Mouse (Mus musculus): ENCODE measurements around the gene Frmd5. TPM values are rescaled to one million over a fixed set of nuclear protein-coding genes. Genes with fewer than 3 reads are reported as not detected.

The Frmd5 gene
- total RNA-seq, 4 experiments from 2014 or later: 86.6 to 189 (median 156) TPM

DNA sequence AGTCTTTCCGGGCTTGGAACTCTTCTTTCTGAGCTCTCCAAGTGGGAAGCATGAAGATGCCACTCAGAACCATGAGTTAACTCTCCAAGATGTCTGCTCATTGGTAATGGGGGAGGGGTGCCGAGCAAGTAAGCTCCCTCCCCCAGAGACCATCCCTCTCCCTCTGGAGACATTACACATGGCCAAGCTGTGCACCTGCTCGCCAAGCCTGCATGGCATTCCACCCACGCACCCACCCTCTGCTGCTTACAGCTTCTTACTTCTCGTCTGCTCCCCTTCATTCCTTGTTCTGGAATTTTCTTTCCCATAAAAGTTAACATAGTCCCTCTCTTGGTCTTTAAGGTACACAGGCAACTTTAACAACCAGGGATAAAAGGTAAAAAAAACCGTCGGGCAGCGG, 123.3 kb downstream of the Frmd5 start:
- DNase-seq (ENCODE audit: low spot score): no peak

DNA sequence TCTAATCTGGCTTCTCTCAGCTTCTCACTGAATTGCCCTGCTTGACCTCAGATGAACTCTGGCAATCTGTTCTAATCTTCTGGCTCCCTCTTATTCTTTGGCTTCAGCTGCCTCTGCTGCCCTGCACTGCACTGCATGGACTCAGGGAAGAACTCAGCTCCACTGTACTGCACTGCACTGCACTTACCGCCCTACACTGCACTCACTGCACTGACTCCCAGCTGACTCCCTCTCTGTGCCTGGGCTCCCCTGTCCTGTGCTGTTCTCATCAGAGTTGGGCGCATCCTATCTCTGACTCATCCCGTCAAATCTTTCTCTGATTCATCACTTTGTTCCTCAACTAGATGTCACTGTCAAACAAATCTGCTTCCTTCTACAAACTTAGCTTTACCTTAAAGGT, 124.5 kb downstream of the Frmd5 start:
- no peak for DNase-seq (ENCODE audit: low spot score)

DNA sequence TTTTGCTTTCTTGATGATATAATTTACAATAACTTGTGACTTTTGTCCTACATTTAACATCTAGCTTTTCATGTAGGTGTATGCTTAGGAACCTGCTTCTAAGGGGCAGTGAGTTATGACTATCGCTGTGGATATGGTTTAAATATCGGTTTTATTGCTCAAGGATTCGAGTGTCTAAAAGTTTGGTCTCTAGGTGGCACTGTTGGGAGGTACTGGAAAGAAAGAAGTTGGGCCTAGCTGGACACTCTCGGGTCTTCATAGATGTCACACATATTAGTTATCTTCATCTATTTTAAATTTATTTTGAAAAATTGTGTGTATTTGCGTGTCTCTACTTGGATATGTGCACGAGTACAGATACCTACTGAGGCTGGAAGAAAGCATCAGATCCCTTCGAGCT, 127.2 kb downstream of the Frmd5 start:
- no peak for DNase-seq (ENCODE audit: low spot score)

DNA sequence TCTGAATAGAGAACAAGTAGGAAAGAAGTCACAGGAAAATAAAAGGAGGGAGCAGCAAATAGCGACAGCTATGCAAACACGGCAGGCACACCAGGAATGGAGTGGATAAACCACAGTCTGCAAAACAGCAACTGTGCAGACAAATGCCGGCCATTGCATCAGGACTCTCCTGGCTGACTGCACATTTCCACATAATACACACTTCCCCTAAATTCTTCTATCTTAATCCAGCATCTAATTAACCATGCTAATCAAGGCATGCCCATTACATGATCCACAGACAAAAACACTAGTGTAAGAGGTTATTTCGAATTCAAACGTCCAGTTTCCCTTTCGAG, 129.3 kb downstream of the Frmd5 start:
- no peak for DNase-seq (ENCODE audit: low spot score)

DNA sequence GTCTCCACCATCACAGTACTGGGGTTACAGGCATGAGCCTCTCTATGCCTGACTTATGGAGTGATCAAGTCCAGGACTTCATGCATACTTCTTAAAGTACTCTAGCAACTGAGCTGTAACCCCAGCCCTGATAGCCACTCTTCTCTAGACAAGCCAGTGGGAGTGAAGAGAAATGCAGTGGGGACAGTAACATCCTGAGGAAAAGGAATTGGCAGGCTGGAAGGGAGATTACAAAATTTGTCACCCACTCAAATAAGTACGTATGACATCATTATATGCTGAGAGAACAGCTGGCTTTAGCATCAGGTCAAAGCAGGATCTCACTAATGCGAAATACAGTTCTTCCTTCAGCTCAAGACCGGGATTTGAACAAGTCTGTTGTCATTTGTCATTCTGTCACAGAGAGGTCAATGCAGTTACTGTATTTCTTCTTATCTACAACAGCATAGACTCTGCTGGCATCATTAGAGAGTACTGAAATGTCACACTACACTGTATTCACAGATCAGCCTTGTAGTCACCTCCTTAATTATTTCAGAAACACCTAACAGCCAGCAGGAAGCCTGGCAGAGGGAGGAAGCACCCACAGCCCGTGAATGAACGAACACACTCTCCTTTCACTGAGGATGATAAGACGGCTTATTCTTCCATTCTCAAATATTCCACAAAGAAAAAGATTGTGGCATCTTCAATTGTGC, 129.8 kb downstream of the Frmd5 start:
- peak; percentile 38 for DNase-seq (ENCODE audit: low spot score)

DNA sequence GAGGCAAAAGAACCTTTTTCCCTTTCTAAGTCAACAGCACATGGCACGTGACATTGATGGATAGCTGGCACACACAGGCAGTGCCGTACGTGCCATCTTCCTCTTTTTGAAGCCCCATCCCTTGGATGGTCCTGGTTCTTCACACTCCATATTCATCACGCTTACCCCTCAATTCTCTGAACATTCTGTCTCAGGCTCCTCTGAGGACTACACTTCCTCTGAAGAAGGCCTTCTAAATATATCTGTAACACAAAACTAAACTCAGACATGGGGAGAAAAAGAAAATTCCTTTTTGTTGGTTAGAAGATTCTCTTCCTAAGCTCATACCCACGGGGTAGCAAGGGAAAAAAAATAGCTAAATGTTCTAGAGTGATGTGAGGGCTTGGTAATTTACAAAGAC, 131.0 kb downstream of the Frmd5 start:
- no peak for DNase-seq (ENCODE audit: low spot score)

DNA sequence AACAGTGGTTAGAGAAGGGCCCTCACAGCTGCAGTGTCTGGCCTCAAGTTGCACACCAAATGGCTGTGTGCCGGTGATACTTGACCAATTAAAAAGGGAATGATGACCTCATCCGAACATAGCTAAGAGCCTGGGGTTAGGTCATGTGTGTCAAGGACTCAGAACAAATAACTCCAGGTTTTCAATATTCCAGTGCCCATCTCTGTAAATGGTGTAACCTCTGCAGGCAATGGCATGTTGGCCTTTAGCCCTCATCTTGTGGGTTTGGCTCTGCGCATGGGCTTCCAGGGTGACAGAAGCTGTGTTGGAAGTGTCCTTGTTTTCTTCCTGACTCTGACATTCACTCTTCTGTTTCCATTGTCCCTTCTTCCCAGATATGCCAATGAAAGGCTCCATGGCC, 131.8 kb downstream of the Frmd5 start:
- DNase-seq (ENCODE audit: low spot score): peak; percentile 39

DNA sequence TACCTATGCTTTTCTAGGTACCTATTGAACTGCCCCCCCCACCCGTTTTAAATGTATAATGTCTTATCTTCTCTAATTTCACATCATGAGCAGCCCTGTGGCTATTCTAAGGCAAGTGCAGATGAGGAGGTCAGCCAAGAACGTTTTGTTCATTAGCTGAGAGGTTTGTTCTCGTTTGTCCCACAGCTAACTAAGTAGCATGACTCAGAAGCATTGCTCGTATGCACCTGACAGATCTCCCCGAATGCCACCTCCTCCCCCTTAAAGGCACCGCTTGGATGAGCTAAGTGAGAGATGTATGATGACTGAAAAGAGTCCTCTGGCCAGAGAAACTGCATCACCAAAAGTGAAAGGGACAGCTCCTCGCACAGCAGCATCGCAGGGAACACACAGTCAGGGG, 132.7 kb downstream of the Frmd5 start:
- DNase-seq (ENCODE audit: low spot score): peak; percentile 75

DNA sequence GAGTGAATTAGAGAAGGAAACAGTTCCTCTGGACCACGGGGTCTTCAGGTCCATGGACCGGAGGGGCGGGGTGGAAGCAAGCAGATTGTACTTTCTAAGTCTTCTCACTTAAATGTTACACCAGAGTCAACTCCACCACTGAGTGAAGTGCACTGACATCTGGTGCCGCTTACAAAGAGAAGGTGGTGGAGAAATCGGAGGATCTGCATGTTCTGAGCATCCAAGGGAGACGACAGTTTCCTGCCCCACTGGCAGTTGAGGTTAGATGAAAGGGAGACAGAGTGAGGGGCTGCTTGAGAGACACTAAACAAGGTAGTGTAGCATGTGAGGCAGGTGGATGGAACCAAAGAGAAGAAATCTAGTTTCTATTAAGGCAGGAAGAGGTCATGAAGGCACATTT, 137.0 kb downstream of the Frmd5 start:
- no peak for DNase-seq (ENCODE audit: low spot score)

DNA sequence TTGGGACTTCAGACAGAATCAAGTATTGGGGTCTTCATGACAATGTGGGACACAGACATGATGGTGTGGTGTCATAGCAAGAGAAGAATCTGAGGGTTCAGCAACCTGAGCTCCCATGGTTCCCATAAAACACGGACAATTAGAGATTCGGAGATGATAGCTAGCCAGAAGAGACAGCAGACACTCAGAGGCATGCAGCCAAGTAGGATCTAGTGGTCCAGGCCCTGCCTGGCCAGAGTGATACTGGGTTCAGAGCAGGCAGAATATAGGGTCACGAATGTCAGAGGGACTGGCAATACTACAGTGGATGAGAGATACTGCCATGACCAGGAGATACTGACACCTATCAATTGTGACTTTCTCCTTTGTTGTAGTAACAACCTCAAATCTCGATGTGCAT, 138.6 kb downstream of the Frmd5 start:
- DNase-seq (ENCODE audit: low spot score): no peak

DNA sequence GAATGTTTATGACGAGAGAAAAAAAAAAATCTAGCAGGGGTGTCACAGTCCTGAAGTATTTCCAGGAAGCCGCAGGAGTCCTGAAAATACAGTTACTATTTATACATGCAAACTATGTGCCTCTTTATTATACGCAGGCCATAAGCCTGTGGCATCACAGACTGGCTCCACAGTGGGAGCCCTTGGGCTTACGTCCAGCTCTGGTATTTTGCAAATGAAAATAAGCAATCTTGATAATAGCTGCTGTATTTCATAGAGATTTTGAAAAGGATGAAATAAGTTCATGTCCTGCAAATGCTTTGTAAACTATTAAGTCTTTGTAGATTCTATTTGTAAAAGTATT, 145.8 kb downstream of the Frmd5 start:
- DNase-seq (ENCODE audit: low spot score): no peak

DNA sequence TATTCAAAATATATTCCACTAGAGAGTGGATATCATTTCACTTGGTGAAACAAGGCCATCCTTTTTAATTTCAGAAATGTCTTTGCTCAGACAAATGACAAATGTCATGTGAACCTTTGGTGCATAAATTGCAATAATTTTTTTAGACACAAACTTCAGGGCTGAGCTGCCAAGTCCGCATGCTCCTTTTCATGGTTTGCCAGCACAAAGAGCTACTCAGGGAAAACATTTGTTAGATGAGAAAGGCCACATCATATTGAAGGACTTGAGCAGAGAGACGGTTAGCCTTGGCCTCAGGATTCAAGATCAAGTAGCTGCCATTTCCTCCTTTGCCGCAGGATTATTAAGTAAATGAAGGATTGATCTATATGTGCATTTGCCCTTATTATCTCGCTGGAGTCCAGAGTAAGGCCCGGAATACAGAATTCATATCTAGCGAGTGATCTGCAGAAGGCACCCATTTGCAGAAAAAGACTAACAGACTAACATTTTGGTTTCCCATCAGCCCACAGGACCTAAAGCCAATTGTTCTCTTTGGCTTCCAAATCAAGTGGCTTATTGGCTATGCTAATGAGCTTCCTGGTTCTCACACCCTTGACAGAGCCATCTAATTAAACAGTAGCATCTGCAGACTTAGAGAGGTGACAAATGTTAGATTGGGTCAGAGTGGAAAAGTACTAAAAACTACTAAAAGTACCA, 146.3 kb downstream of the Frmd5 start:
- no peak for DNase-seq (ENCODE audit: low spot score)

DNA sequence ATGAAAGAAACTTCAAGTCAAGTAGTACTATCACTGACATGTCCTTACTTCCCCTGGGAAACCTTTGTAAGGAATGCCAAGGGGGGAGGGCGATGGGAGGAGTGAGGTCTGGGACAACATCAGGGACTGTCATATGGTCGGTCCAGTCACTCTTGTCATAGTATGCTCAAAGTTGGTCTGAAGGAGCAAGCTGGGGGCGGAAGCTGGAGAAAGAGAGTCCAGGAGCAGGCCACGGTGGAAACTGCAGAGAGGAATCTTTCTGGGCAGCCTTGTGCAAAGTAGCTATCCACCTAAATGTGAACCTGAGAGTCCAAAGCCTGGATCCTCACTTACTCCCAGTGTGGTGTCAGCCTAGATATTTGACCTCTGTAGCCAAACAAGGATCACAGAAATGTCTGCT, 147.5 kb downstream of the Frmd5 start:
- DNase-seq (ENCODE audit: low spot score): no peak

DNA sequence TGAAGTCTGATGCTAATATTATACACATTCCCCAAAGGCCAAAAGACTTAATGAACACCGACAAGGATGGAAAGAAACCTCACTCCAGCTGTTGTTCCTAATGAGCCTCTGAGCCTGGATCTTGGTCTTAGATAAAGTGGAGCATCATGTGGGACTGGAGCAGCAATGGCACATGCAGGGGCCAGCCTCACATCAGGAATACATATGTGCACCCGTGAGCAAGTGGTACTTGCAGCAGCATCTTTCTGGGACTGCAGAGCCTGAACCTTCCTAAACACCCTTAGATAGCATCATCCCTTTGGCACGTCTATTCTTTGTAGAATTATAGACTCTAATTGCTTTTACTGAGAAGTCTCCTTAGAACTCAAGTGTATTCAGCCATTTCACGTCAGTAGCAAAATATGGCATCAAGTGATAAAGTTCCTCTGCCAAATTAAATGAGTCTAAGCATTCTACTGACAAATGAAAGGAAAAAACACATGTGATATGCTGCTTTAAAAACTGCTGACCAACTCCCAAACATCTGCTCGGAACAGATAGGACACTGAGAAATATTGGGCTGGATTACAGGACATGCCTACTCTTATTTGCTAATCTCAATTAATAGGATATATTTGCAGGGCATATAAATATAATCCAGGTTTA, 148.6 kb downstream of the Frmd5 start:
- DNase-seq (ENCODE audit: low spot score): no peak

DNA sequence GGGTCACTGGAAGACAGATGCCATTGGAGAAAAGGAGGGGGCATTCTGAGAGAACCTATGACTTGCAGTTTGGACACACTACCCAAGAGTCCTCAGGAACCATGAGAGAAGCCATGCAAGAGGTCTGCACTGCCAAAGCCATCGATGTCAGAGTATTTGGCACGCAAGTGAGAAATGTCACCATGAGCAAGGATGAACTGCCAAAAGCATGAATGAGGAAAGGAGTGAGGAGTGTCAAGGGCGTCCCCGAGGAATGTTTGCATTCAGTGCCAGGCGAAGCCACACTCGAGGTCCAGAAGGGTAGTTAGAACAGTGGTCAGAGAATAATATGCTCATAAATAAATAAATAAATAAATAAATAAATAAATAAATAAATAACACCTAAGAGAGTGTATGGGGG, 150.9 kb downstream of the Frmd5 start:
- DNase-seq (ENCODE audit: low spot score): peak; percentile 37

DNA sequence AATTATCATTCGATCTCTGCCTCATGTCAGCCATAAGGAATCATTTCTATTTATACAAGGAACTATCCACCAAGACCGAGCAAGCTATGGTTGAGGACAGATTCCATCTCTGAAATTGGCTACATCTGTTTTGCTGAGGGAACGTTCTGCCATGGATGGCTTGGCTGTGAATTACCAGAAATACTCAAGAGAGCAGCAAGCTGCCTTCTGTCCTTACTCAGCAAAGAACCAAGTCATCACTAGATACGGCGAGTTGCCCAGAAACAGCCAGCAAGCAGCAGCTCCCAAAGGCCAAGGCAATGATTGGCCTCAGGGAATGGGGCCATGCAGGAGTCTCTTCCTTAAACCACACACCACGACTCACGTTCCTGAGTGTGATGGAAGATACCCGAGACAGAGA, 151.8 kb downstream of the Frmd5 start:
- peak; percentile 24 for DNase-seq (ENCODE audit: low spot score)

DNA sequence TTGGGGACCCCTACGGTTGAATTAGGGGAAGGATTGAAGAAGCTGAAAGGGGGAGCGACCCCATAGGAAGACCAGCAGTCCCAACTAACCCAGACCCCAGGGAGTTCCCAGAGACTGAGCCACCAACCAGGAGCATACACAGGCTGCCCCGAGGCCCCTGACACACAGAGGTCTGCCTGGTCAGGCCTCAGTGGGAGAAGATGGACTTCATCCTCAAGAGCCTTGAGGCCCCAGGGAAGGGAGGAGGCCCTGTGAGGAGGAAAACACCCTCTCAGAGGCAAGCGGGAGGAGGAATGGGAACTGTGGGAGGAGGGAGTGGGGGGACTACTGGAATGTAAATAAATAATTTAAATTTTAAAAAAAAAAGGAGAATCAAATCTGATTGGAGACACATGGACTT, 160.4 kb downstream of the Frmd5 start:
- DNase-seq (ENCODE audit: low spot score): no peak

DNA sequence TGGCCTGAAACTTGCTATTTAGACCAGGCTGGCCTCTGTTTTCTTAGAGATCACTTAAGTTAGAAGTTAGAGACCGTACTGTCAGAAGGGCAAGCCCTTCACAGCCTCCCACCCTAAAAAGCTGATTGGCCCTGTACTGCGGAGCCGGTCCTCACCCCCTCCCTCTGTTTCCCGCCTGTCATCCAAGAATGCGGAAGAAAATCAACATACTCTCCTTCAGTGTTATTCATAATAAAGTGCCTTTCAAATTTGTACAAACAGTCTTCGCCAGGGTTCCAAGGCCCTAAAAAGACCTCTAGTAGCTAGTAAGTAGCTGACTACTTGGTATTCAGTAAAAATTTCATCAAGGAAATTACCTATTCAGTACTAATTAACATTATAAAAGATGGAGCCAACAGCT, 164.0 kb downstream of the Frmd5 start:
- no peak for DNase-seq (ENCODE audit: low spot score)

DNA sequence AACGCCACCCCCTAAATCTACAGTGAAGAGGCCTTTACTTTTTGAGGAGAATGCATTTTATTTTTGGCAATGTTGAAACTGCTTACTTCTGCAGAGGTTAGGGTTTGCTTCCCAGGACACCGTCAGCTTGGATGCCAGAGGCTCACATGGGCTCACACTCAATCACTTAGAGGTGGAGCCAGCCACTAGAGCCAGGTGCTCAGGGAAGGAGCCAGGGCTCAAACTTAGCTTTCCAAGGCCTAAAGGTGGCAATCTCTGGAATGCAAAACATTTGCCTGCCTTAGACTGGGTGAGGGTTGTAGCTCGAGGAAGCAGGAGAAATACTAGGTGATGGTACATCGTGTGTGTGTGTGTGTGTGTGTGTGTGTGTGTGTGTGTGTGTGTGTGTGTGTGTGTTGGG, 174.8 kb downstream of the Frmd5 start:
- DNase-seq (ENCODE audit: low spot score): no peak

DNA sequence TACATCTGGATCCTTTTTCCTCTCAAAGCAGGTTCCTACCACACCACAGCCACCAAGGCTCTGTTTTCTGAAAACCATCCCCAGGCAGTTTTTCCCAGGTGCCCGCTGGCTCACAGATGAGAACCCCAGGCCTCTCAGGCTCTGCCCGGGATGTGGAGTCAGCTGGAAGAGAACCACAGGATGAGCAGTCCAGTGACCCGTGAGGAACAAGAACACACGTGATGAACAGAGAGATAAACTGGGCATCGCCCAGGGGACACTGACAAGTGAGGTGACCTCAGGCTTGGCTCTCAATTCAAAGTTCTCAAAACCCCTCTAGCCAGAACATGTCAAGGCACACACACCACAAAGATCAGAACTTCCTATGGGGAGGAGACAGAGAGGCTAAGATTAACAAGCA, 176.6 kb downstream of the Frmd5 start:
- DNase-seq (ENCODE audit: low spot score): no peak

DNA sequence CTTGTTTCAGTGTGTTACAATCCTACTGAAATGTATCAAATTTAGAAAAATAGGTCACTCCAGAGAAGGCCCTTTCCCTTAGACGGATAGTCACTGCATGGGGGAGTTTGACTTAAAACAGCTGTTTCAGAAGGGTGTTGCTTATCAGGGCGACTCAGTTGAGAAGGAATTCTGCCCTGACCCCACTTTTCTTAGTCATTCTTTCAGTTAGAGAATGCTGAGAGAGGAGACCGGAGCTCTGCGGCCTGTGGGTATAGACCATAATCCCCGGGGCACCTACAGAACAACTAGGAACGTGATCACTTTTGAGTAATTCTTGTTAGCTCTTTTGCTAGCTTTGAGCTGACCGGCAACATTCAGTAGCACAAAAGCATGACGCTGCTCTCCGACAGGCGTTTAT, 178.6 kb downstream of the Frmd5 start:
- peak; percentile 38 for DNase-seq (ENCODE audit: low spot score)

DNA sequence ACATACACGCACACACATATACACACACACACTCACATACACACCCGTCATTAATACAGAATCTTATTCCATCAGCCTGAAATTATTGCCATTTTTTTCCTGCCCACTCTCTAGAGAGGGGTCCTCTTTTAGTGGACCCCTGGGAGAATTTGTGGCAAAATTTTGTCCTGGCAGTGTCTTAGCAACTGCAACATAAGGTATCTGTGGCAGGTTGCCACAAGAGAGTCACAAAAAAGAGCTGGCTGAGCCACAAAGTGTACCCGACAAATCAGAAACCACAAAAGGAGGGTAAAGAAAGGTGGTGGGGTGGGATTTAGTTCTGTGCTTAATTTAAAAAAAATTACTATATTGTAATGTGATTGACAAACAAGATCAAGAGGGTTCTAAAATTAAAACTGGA, 181.0 kb downstream of the Frmd5 start:
- DNase-seq (ENCODE audit: low spot score): no peak

Measured in heart, adult 8-10 months (tissue).